Mouse (Mus musculus): ENCODE results near the gene Slc2a9. TPM values are rescaled to one million over a fixed set of nuclear protein-coding genes. Genes with fewer than 3 reads are reported as not detected.

Slc2a9 gene
- total and polyA plus RNA-seq, 3 experiments, result 1.6 to 2.8 (median 2.3) TPM

DNA sequence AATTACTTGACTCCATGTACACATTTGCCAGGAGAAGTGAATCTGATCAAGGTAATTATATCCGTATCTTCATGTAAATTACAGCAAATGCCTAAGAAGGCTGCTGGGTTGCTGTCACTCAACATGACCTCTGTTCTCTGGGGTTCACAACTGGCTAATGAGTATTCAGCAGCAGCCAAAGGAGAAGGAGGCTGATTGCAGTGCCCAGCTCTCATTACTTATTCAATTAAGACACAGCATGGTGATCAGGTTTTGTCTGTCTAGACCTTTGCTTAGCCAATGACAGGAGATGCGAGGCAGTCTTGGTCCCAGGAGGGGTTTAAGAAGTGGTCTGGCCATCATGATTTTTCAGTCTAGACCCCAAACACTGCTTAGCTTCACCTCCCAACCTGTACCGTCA lies 159.8 kb downstream of the Slc2a9 start:
- no peaks in the 10 kb centered on the region for H3K4me1 ChIP-seq (ENCODE audit: control insufficient read depth in 1 of 2, insufficient read depth in 2 of 2)
- H3K9ac ChIP-seq (ENCODE audit: insufficient read depth, low read depth), result no peak overlapping the region
- no peak overlapping the region for H3K4me3 ChIP-seq (replicated peaks in 1 of 3; ENCODE audit: low read depth in 2 of 3, low read length in 2 of 3, poor library complexity in 1 of 3)
- no peak for TF ChIP-seq JUND (conservative IDR thresholded peaks at IDR 0.05; ENCODE audit: low read depth, low read length)
- no peak for TF ChIP-seq JUN (IDR thresholded peaks at IDR 0.05; ENCODE audit: insufficient read depth, low read depth, low read length)
- TF ChIP-seq SIN3A (IDR thresholded peaks at IDR 0.05; ENCODE audit: low read length), result no peak
- no peak for TF ChIP-seq KAT2A (IDR thresholded peaks at IDR 0.05; ENCODE audit: insufficient replicate concordance, low read length)
- no peak for TF ChIP-seq CTCF (conservative IDR thresholded peaks at IDR 0.05 in 1 of 2, IDR thresholded peaks at IDR 0.05 in 1 of 2; ENCODE audit: low read depth in 2 of 2, low read length in 2 of 2)
- TF ChIP-seq EP300 (IDR thresholded peaks at IDR 0.05; ENCODE audit: low read length), result no peak
- TF ChIP-seq NRF1 (IDR thresholded peaks at IDR 0.05; ENCODE audit: low read depth, low read length), result no peak
- TF ChIP-seq MAX (IDR thresholded peaks at IDR 0.05; ENCODE audit: low read length), result no peak
- no peak for TF ChIP-seq ZKSCAN1 (IDR thresholded peaks at IDR 0.05; ENCODE audit: borderline replicate concordance, low read depth, low read length)
- TF ChIP-seq USF1 (IDR thresholded peaks at IDR 0.05; ENCODE audit: low read depth, low read length), result no peak
- TF ChIP-seq PAX5 (IDR thresholded peaks at IDR 0.05; ENCODE audit: low read length), result no peak
- TF ChIP-seq MEF2A (IDR thresholded peaks at IDR 0.05; ENCODE audit: borderline replicate concordance, low read depth, low read length), result no peak
- TF ChIP-seq ZC3H11A (IDR thresholded peaks at IDR 0.05; ENCODE audit: low read depth, low read length), result no peak
- TF ChIP-seq TBP (conservative IDR thresholded peaks at IDR 0.05; ENCODE audit: low read depth, low read length), result no peak
- no peak for TF ChIP-seq IRF4 (IDR thresholded peaks at IDR 0.05; ENCODE audit: low read depth, low read length)
- no peak for TF ChIP-seq CHD1 (IDR thresholded peaks at IDR 0.05; ENCODE audit: low read depth, low read length)
- no peak for TF ChIP-seq UBTF (IDR thresholded peaks at IDR 0.05; ENCODE audit: low read depth, low read length)
- TF ChIP-seq MXI1 (IDR thresholded peaks at IDR 0.05; ENCODE audit: low read depth, low read length), result no peak
- dilution Hi-C loops (cut with MboI; ENCODE audit: extremely low pct_ligation_motif_present, extremely low pct_unique_long_range_greater_than_20kb, low sequenced_read_pairs), result no loop called here
- H3K4me2 ChIP-seq (ENCODE audit: insufficient read depth, low read depth, poor library complexity, severe bottlenecking), result no peak overlapping the region
- in situ Hi-C loops (cut with MboI; ENCODE audit: low pct_ligation_motif_present, low pct_unique_long_range_greater_than_20kb, low sequenced_read_pairs), result no loop called here
- no peak for DNase-seq (ENCODE audit: extremely low read depth)
- H3K9me3 ChIP-seq (replicated peaks; ENCODE audit: low read length), result no peaks in the 10 kb centered on the region
- peaks cover 77% of the 10 kb centered on the region for H3K27me3 ChIP-seq (replicated peaks)
- H3K36me3 ChIP-seq (replicated peaks in 1 of 2; ENCODE audit: control insufficient read depth in 1 of 2, insufficient read depth in 1 of 2, low read length in 1 of 2), result no peaks in the 10 kb centered on the region
- no peak overlapping the region for H3K27ac ChIP-seq (ENCODE audit: insufficient read depth, low read depth)
- H3K79me2 ChIP-seq (replicated peaks; ENCODE audit: control insufficient read depth, extremely low read depth, insufficient read depth, poor library complexity, severe bottlenecking), result no peaks in the 10 kb centered on the region

DNA sequence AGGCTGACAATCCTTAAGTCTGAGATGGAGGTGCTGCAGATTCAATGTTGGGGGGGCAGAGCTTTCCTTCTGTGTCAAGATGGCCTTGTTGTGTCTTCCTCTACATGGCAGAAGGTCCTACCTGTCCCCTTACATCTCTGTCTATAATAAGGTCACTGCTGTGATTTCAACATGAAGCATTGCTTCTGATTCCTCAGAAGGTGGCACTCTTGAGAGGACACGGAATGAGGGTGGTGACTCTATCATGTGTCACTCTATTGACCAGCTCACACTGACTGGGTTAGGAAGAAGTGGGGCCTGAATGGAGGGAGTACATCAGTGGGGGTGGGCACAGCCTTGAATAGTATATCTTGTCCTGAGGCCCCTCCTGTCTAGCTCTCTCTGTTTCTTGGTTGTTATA lies 168.4 kb downstream of the Slc2a9 start:
- dilution Hi-C loops (cut with MboI; ENCODE audit: extremely low pct_ligation_motif_present, extremely low pct_unique_long_range_greater_than_20kb, low sequenced_read_pairs), result no loop called here
- no peaks in the 10 kb centered on the region for H3K9me3 ChIP-seq (replicated peaks; ENCODE audit: low read length)
- no peaks in the 10 kb centered on the region for H3K79me2 ChIP-seq (replicated peaks; ENCODE audit: control insufficient read depth, extremely low read depth, insufficient read depth, poor library complexity, severe bottlenecking)
- H3K27ac ChIP-seq (ENCODE audit: insufficient read depth, low read depth), result no peak overlapping the region
- H3K9ac ChIP-seq (ENCODE audit: insufficient read depth, low read depth), result no peak overlapping the region
- H3K27me3 ChIP-seq (replicated peaks), result peaks cover 55% of the 10 kb centered on the region
- peaks cover 0 to 10% of the 10 kb centered on the region in 2 experiments; a peak in 2 of 4 replicates for H3K4me1 ChIP-seq (ENCODE audit: control insufficient read depth in 1 of 2, insufficient read depth in 2 of 2)
- no peak for DNase-seq (ENCODE audit: extremely low read depth)
- no peaks in the 10 kb centered on the region for H3K36me3 ChIP-seq (replicated peaks in 1 of 2; ENCODE audit: control insufficient read depth in 1 of 2, insufficient read depth in 1 of 2, low read length in 1 of 2)
- TF ChIP-seq CTCF (conservative IDR thresholded peaks at IDR 0.05 in 1 of 2, IDR thresholded peaks at IDR 0.05 in 1 of 2; ENCODE audit: low read depth in 2 of 2, low read length in 2 of 2) (peak in 1 of 2 experiments; percentile 50; a peak in 2 of 4 replicates), SMC3 (IDR thresholded peaks at IDR 0.05; ENCODE audit: low read depth, low read length) (peak; percentile 47), ETS1 (conservative IDR thresholded peaks at IDR 0.05; ENCODE audit: low read depth, low read length) (no peak), SIN3A (IDR thresholded peaks at IDR 0.05; ENCODE audit: low read length) (no peak), MAZ (IDR thresholded peaks at IDR 0.05; ENCODE audit: low read depth, low read length) (no peak), BHLHE40 (IDR thresholded peaks at IDR 0.05; ENCODE audit: low read depth, low read length) (no peak), POLR2A (IDR thresholded peaks at IDR 0.05; ENCODE audit: low read depth, low read length) (no peak), ZKSCAN1 (IDR thresholded peaks at IDR 0.05; ENCODE audit: borderline replicate concordance, low read depth, low read length) (no peak), RAD21 (IDR thresholded peaks at IDR 0.05; ENCODE audit: low read depth, low read length) (peak; percentile 31)
- in situ Hi-C loops (cut with MboI; ENCODE audit: low pct_ligation_motif_present, low pct_unique_long_range_greater_than_20kb, low sequenced_read_pairs), result loop anchor here (10.0 kb wide), 1 partner anchor 50 kb away; no protein-coding TSS in a partner anchor
- H3K4me2 ChIP-seq (ENCODE audit: insufficient read depth, low read depth, poor library complexity, severe bottlenecking), result no peak overlapping the region
- no peak overlapping the region for H3K4me3 ChIP-seq (replicated peaks in 1 of 3; ENCODE audit: low read depth in 2 of 3, low read length in 2 of 3, poor library complexity in 1 of 3)

Data from CH12.LX (cell line).